Mouse (Mus musculus) lung, postnatal 10 days (tissue): ENCODE results near the gene Pde6g.
"Not testable (repeated sequence)": the region's sequence is repeated elsewhere in the genome, so short reads cannot be mapped to it uniquely, and the experiment has no call there.

ENCODE experiments used
- DNase-seq: peaks from one replicate; pipeline ENCODE4 v3.0.0; 2021

Pde6g gene

GRCm38 (mm10) chr11:120422651-120423568 is 30.4 kb downstream of the Pde6g start:
- DNase-seq: peak; percentile 7

- no peak for DNase-seq
Measured at GRCm38 (mm10) chr11:120418592-120418991, 34.7 kb downstream of the Pde6g start.

GRCm38 (mm10) chr11:120417852-120418251 is 35.4 kb downstream of the Pde6g start:
- no peak for DNase-seq

DNA sequence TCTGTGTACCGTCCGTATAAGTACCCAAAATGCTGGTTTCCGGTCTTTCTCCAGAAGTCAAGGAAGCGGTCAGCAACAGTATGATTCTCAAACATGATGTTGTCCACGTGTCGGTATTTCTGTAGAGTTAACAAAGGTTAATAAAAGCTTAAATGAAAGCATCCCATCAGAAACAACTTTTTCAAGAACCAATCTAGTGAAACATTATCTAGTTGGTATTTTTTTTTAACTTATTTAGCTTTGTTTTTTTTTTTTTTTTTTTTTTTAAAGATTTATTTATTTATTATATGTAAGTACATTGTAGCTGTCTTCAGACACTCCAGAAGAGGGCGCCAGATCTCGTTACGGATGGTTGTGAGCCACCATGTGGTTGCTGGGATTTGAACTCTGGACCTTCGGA is 39.7 kb downstream of the Pde6g start:
- DNase-seq: not testable (repeated sequence)

DNA sequence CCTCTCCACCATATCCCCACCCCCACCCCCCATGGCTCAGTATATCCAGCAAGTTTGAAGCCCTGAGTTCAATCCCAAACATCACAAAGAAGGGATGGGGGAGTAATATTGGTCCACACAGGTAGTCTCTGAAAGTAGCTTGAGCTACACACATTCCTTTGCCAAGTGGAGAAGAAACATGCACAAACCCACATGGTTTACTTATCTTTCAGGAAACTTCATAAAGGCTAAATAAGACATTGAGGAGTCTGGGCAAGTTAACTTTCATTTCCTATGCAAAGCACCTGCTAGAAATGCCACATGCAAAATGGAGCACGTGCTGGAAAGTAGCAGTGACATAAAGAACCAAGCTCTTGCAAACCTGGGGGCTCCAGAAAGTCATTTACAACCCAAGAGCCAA is 46.9 kb downstream of the Pde6g start:
- no peak for DNase-seq

DNA sequence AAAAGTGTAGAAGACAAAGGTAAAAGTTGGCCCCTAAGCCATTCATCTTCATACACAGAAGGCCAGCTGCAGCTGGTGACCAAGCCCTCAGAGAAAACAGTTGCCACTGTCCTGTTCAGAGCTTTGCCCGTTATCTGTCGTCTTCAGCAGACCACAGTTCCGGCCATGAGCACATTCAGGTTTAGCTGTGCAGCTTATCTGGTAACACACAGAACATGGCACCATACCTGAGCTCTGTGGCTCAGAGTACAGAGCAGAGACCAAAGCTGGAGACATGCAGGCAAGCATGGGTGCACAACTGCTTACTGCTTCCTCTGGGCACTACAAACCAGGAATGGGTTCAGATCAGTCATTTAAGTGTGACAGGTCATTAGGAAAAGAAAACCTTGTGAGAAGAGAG is 47.4 kb downstream of the Pde6g start:
- no peak for DNase-seq

GRCm38 (mm10) chr11:120404814-120405213 is 48.5 kb downstream of the Pde6g start:
- DNase-seq: no peak

- DNase-seq: no peak
Measured at GRCm38 (mm10) chr11:120399319-120399718, 54.0 kb downstream of the Pde6g start.
